9 mouse cellular contexts compared by ENCODE assay signal in genomic region chr17:28006208-28006607, GRCm38 (mm10).
A peak's percentile ranks its signal among the peaks of the same experiment; 100 is the strongest.
DNase-seq lines count a peak whose midpoint lies in the region; ATAC-seq and TF ChIP-seq lines count a peak whose summit lies in the region.
"Had no signal": no experiment of that assay in that cellular context is flagged by ENCODE, and none has a peak within 500 bp of the region (broad histone marks: within the 10 kb centered on the region; RNA-seq: fewer than 3 reads in every experiment).

No protein-coding gene starts in this region.

- no peak for DNase-seq in hindbrain, embryonic 14.5 days (ENCODE audit: low spot score)
- no peak for DNase-seq in embryonic facial prominence, embryonic 11.5 days (ENCODE audit: low spot score)
- no peak for DNase-seq in left cerebral cortex, postnatal 14 days (ENCODE audit: low spot score in 2 of 2)
- DNase-seq in MN1 (ENCODE audit: low spot score), result no peak
- DNase-seq: midbrain, embryonic 14.5 days; spleen, adult 18-20 months had no signal

- H3K27me3 ChIP-seq in hindbrain, embryonic 13.5 days, result 0 out of 2 replicates have a peak, but pooled peaks cover 4% of the 10 kb centered on the region
- H3K27me3 ChIP-seq in hindbrain, embryonic 14.5 days (ENCODE audit: control insufficient read depth, insufficient read depth, low read length), result no peaks in the 10 kb centered on the region
- no peaks in the 10 kb centered on the region for H3K27me3 ChIP-seq in embryonic facial prominence, embryonic 11.5 days (ENCODE audit: control insufficient read depth, insufficient read depth, low read length)
- peaks cover 6% of the 10 kb centered on the region; the same call in 1 of the 2 replicates for H3K27me3 ChIP-seq in liver, embryonic 12.5 days (replicated peaks)

- H3K4me3 ChIP-seq in hindbrain, embryonic 13.5 days, result no peak overlapping the region
- H3K4me3 ChIP-seq in hindbrain, embryonic 14.5 days (replicated peaks; ENCODE audit: low read length), result no peak overlapping the region
- no peak overlapping the region for H3K4me3 ChIP-seq in bone marrow, adult 2 months (replicated peaks; ENCODE audit: control insufficient read depth, low read depth, low read length)
- no peak overlapping the region for H3K4me3 ChIP-seq in embryonic facial prominence, embryonic 11.5 days (ENCODE audit: low read depth, low read length)
- no peak overlapping the region for H3K4me3 ChIP-seq in liver, embryonic 12.5 days

- H3K4me1 ChIP-seq in hindbrain, embryonic 13.5 days (replicated peaks), result peaks cover 49% of the 10 kb centered on the region
- H3K4me1 ChIP-seq in hindbrain, embryonic 14.5 days (replicated peaks; ENCODE audit: control insufficient read depth, insufficient read depth, low read length), result peaks cover 33% of the 10 kb centered on the region
- peaks cover 6% of the 10 kb centered on the region for H3K4me1 ChIP-seq in bone marrow, adult 2 months (ENCODE audit: control insufficient read depth, insufficient read depth, low read length)
- peaks cover 14% of the 10 kb centered on the region for H3K4me1 ChIP-seq in embryonic facial prominence, embryonic 11.5 days (ENCODE audit: control insufficient read depth, insufficient read depth, low read length)
- H3K4me1 ChIP-seq in liver, embryonic 12.5 days, result peaks cover 52% of the 10 kb centered on the region

- intact Hi-C loops in left cerebral cortex, postnatal 14 days (cut with DNase I), result loop anchor here (5.0 kb wide), 1 partner anchor 36 kb away; no protein-coding TSS in a partner anchor

- peaks cover 19% of the 10 kb centered on the region for H3K36me3 ChIP-seq in hindbrain, embryonic 13.5 days
- H3K36me3 ChIP-seq in hindbrain, embryonic 14.5 days (replicated peaks; ENCODE audit: control insufficient read depth, insufficient read depth), result peaks cover 23% of the 10 kb centered on the region; the same call in 1 of the 2 replicates
- H3K36me3 ChIP-seq in embryonic facial prominence, embryonic 11.5 days (replicated peaks; ENCODE audit: control insufficient read depth, insufficient read depth, low read depth, low read length), result no peaks in the 10 kb centered on the region
- H3K36me3 ChIP-seq in liver, embryonic 12.5 days, result peaks cover 18% of the 10 kb centered on the region

- ATAC-seq in hindbrain, embryonic 13.5 days (ENCODE audit: low FRiP score), result no peak
- no peak for ATAC-seq in hindbrain, embryonic 14.5 days (ENCODE audit: low FRiP score)
- no peak for ATAC-seq in embryonic facial prominence, embryonic 11.5 days (replicated peaks; ENCODE audit: insufficient number of reproducible peaks, low FRiP score, low TSS enrichment, low read depth)
- ATAC-seq in liver, embryonic 12.5 days, result no peak

- TF ChIP-seq CTCF in bone marrow, adult 2 months (IDR thresholded peaks at IDR 0.05; ENCODE audit: control insufficient read depth, insufficient read depth, low read length), result 0 out of 2 replicates have a peak, but pooled peaks have one; percentile 12

- peak overlapping the region; percentile 27; the same call in 1 of the 2 replicates for H3K27ac ChIP-seq in hindbrain, embryonic 13.5 days
- no peak overlapping the region for H3K27ac ChIP-seq in hindbrain, embryonic 14.5 days
- H3K27ac ChIP-seq in bone marrow, adult 2 months (ENCODE audit: control insufficient read depth, insufficient read depth, low read depth, low read length, poor library complexity), result peak overlapping the region; percentile 21; the same call in 1 of the 2 replicates
- peak overlapping the region; percentile 60; the same call in 1 of the 2 replicates for H3K27ac ChIP-seq in embryonic facial prominence, embryonic 11.5 days (replicated peaks; ENCODE audit: low read depth, low read length)
- H3K27ac ChIP-seq in liver, embryonic 12.5 days, result peak overlapping the region; percentile 79

- H3K9me3 ChIP-seq in hindbrain, embryonic 13.5 days, result no peaks in the 10 kb centered on the region
- H3K9me3 ChIP-seq in hindbrain, embryonic 14.5 days (ENCODE audit: control insufficient read depth, low read length), result no peaks in the 10 kb centered on the region
- H3K9me3 ChIP-seq in embryonic facial prominence, embryonic 11.5 days (replicated peaks; ENCODE audit: control insufficient read depth, low read length), result no peaks in the 10 kb centered on the region
- no peaks in the 10 kb centered on the region for H3K9me3 ChIP-seq in liver, embryonic 12.5 days (replicated peaks)

- 0 out of 2 replicates have a peak overlapping the region, but pooled peaks have one; percentile 31 for H3K9ac ChIP-seq in hindbrain, embryonic 13.5 days
- no peak overlapping the region for H3K9ac ChIP-seq in hindbrain, embryonic 14.5 days
- no peak overlapping the region for H3K9ac ChIP-seq in embryonic facial prominence, embryonic 11.5 days (replicated peaks; ENCODE audit: low read length)
- no peak overlapping the region for H3K9ac ChIP-seq in liver, embryonic 12.5 days

- WGBS in hindbrain, embryonic 13.5 days, result 84% methylated on average over 8 of the region's 8 CpGs
- 90% methylated on average over 8 of the region's 8 CpGs for WGBS in hindbrain, embryonic 14.5 days
- 25% methylated on average over 8 of the region's 8 CpGs for WGBS in bone marrow, adult 2 months
- 89% methylated on average over 8 of the region's 8 CpGs for WGBS in embryonic facial prominence, embryonic 11.5 days
- WGBS in liver, embryonic 12.5 days (ENCODE audit: insufficient replicate concordance), result 60% methylated on average over 8 of the region's 8 CpGs

- H3K4me2 ChIP-seq in hindbrain, embryonic 13.5 days, result no peak overlapping the region
- no peak overlapping the region for H3K4me2 ChIP-seq in hindbrain, embryonic 14.5 days (replicated peaks)
- H3K4me2 ChIP-seq in embryonic facial prominence, embryonic 11.5 days (ENCODE audit: low read depth, low read length), result no peak overlapping the region
- H3K4me2 ChIP-seq in liver, embryonic 12.5 days, result no peak overlapping the region

- no peak for TF ChIP-seq POLR2A in bone marrow, adult 2 months (IDR thresholded peaks at IDR 0.05; ENCODE audit: borderline replicate concordance, control insufficient read depth, low read depth, low read length)
